Mouse (Mus musculus): ENCODE data around the gene Tmem237. TPM values are rescaled to one million over a fixed set of nuclear protein-coding genes. Genes with fewer than 3 reads are reported as not detected.

Tmem237 gene
- polyA plus RNA-seq (2014; fragmentation: Nextera tagmentation; extraction: Ambion mirVana) = 49.9 and 53.8 TPM in 2 replicates

DNA sequence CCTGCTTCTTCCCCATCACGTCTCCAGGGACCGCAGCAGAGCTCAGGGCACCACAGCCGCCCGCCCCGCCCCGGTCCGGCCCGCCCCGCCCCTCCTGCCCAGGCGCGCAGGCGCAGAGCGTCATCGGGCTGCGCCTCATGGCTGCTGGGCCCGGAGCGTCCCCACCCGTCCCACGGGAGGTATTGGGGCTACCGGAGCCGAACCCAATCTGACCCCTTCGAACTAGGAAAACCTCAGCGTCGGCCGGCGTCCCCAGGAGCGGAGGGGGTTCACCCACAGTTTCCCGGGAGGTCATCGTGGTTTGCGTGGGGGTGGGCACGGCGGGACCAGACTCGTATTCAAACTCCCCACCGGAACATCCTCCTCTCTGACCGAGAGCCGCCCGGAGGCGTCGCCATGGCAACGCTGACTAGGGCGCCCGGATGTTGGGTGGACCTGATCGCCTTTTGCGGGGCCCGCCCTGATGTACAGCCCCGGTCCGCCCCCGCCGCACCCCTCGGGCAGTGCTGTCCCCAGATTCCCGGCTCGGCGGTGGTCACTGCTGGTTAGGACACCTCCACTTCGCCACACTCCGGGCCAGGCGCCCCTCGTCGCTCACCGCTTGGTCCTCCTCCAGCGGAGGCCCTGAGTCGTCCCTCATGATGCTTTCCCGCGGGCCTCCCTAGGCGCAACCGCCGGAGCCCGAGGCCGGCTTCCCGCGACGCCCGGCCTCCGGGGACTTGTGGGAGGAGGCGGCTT, at the start of gene Tmem237:
Gene Tmem237 (minus strand): TSS at position 689 of the 738 bp plus-strand sequence.
- no peaks in the 10 kb centered on the region for H3K4me1 ChIP-seq (ENCODE audit: control insufficient read depth, insufficient read depth, low read length)
- no peaks in the 10 kb centered on the region for H3K27me3 ChIP-seq (ENCODE audit: control insufficient read depth, insufficient read depth, low read length)
- peak within 1 kb of the TSS; percentile 82 for H3K9ac ChIP-seq (ENCODE audit: low read depth, low read length)
- WGBS = under 1% methylated on average over 73 of the region's 74 CpGs
- peak within 1 kb of the TSS; percentile 73 for H3K4me3 ChIP-seq (ENCODE audit: low read length)
- ATAC-seq (ENCODE audit: low FRiP score, low TSS enrichment) = peak; percentile 98
- no peaks in the 10 kb centered on the region for H3K9me3 ChIP-seq (ENCODE audit: control insufficient read depth, low read length)
- peak within 1 kb of the TSS; percentile 93 for H3K4me2 ChIP-seq (replicated peaks; ENCODE audit: low read depth, low read length)
- H3K36me3 ChIP-seq (ENCODE audit: control insufficient read depth, insufficient read depth, low read length) = no peaks in the 10 kb centered on the region
- peak within 1 kb of the TSS; percentile 88 for H3K27ac ChIP-seq (ENCODE audit: low read depth, low read length)

DNA sequence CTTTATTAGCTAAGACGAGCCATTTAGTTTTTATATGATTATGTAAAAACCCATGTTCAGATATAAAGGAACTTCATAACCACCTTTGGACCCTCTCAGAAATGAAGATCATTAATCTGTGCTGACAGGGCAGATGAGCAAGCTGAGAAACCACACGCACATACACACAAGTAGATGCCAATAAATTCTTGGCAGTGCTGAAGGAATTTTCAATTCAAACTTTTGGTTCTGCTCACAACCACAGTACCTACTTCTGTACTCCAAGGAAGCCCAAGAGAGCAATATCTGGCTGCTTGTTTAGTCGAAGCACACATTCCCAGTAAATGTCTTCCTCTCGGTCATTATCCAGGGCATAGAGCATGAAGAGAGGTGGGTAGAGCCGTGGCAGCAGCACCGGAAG, 49.4 kb upstream of the Tmem237 start:
- Histone ChIP-seq H3K27me3 (ENCODE audit: control insufficient read depth, insufficient read depth, low read length) (no peaks in the 10 kb centered on the region), H3K4me2 (replicated peaks; ENCODE audit: low read depth, low read length) (no peak overlapping the region), H3K27ac (ENCODE audit: low read depth, low read length) (no peak overlapping the region), H3K9ac (ENCODE audit: low read depth, low read length) (no peak overlapping the region), H3K4me1 (ENCODE audit: control insufficient read depth, insufficient read depth, low read length) (peaks cover 8% of the 10 kb centered on the region; the same call in 1 of the 2 replicates), H3K36me3 (ENCODE audit: control insufficient read depth, insufficient read depth, low read length) (peaks cover 11% of the 10 kb centered on the region; the same call in 1 of the 2 replicates), H3K4me3 (ENCODE audit: low read length) (no peak overlapping the region), H3K9me3 (ENCODE audit: control insufficient read depth, low read length) (no peaks in the 10 kb centered on the region)
- 85% methylated on average over 6 of the region's 6 CpGs for WGBS
- ATAC-seq (ENCODE audit: low FRiP score, low TSS enrichment) = no peak

DNA sequence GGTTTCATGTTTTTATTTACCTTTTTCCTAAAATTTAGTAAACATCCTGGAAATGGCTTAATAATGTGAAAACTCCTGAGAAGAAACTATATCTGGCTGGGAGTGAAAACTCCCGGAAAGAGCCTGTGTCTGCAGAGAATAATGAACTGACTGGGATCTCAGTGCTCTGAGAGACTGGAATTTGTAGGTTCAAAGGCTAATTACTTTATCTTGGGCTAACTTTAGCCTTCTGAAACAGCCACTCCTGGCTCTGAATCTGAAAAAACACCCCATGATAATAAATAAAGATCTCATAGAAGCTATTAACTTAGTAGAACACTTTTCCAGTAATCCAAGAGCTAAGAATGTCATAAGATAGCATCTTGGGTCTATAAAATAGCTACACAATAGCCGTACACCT, 48.3 kb upstream of the Tmem237 start:
- Histone ChIP-seq H3K36me3 (ENCODE audit: control insufficient read depth, insufficient read depth, low read length) (peaks cover 17% of the 10 kb centered on the region; the same call in 1 of the 2 replicates), H3K4me1 (ENCODE audit: control insufficient read depth, insufficient read depth, low read length) (peaks cover 8% of the 10 kb centered on the region; the same call in 1 of the 2 replicates), H3K9ac (ENCODE audit: low read depth, low read length) (no peak overlapping the region), H3K27ac (ENCODE audit: low read depth, low read length) (peak overlapping the region; percentile 20; the same call in 1 of the 2 replicates), H3K27me3 (ENCODE audit: control insufficient read depth, insufficient read depth, low read length) (no peaks in the 10 kb centered on the region), H3K4me3 (ENCODE audit: low read length) (no peak overlapping the region), H3K9me3 (ENCODE audit: control insufficient read depth, low read length) (no peaks in the 10 kb centered on the region), H3K4me2 (replicated peaks; ENCODE audit: low read depth, low read length) (no peak overlapping the region)
- ATAC-seq (ENCODE audit: low FRiP score, low TSS enrichment) = no peak
- 50% methylated on average over 2 of the region's 2 CpGs for WGBS

DNA sequence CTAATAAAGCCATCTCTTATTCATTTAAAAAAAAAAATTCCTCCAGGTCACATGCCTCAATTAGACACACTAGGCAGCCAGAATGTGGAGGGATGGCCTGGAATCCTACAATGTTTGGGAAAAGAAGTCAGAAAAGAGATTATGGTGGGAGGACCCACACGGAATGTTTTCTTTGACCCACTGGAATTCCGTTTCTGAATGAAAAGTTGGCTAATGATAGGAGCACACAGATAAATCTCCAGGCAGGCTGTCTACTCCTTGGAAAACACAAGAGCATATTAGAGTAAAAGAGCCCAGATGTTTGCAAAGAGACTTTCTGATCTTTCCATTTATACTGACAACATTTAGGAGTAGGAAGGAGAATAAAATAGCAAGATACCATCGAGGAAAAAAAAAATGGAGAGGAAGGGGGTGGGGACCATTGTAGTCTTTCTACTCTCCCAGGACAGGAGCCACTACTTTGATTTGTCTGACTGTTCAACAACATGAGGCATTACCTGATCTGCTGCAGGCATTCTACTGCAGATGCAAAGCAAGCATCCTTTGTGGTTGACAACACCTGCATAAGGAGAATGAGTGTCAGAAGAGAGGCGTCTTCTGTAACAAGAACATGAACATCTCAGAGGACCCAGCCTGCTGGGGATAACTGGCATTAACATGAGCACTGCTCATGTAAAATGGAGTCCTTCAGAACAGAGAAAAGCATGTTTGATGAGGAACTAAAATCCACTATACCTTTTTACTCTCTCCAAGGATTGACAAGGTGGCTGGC, 47.6 kb upstream of the Tmem237 start:
- no peak overlapping the region for H3K4me2 ChIP-seq (replicated peaks; ENCODE audit: low read depth, low read length)
- 0 out of 2 replicates have a peak, but pooled peaks have one; percentile 43 for ATAC-seq (ENCODE audit: low FRiP score, low TSS enrichment)
- H3K4me1 ChIP-seq (ENCODE audit: control insufficient read depth, insufficient read depth, low read length) = peaks cover 8% of the 10 kb centered on the region; the same call in 1 of the 2 replicates
- H3K4me3 ChIP-seq (ENCODE audit: low read length) = no peak overlapping the region
- H3K27ac ChIP-seq (ENCODE audit: low read depth, low read length) = peak overlapping the region; percentile 42; the same call in 1 of the 2 replicates
- no peaks in the 10 kb centered on the region for H3K27me3 ChIP-seq (ENCODE audit: control insufficient read depth, insufficient read depth, low read length)
- H3K9ac ChIP-seq (ENCODE audit: low read depth, low read length) = no peak overlapping the region
- no peaks in the 10 kb centered on the region for H3K9me3 ChIP-seq (ENCODE audit: control insufficient read depth, low read length)
- peaks cover 21% of the 10 kb centered on the region; the same call in 1 of the 2 replicates for H3K36me3 ChIP-seq (ENCODE audit: control insufficient read depth, insufficient read depth, low read length)
- 61% methylated on average over 4 of the region's 4 CpGs for whole genome bisulfite sequencing

DNA sequence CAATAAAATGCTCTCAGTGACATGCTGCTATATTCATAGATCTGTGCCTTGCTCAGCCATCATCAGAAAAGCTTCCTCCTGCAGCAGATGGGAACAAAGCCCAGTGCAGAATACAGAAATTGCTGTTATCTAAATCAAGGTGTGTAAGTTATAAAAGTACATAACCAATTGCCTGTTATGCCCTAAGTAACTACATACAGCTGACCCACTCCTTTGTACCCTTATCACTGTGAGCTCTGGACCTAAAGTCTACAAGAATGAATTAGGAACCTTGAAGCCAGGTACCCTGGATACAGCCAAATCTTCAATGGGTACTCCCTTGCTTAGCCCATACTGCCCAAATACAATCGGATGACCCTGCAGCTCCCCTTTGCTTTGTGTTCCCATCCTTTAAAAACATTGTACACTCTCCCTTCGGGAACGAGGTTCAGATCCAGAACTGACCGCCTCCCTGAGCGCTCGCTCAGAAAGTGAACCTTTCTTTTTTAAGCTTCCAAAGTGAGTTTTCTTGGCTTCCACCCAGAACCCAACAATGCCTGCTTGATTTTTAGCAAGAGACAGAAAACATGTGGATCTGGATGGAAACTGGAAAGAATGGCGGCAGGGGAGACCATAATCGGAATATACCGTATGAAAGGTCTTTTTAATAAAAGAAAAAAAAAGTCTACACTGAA, 46.2 kb upstream of the Tmem237 start:
- no peaks in the 10 kb centered on the region for H3K9me3 ChIP-seq (ENCODE audit: control insufficient read depth, low read length)
- no peaks in the 10 kb centered on the region for H3K27me3 ChIP-seq (ENCODE audit: control insufficient read depth, insufficient read depth, low read length)
- peaks cover 21% of the 10 kb centered on the region; the same call in 1 of the 2 replicates for H3K36me3 ChIP-seq (ENCODE audit: control insufficient read depth, insufficient read depth, low read length)
- no peak overlapping the region for H3K4me3 ChIP-seq (ENCODE audit: low read length)
- H3K4me2 ChIP-seq (replicated peaks; ENCODE audit: low read depth, low read length) = no peak overlapping the region
- no peak overlapping the region for H3K27ac ChIP-seq (ENCODE audit: low read depth, low read length)
- 89% methylated on average over 9 of the region's 9 CpGs for WGBS
- no peak for ATAC-seq (ENCODE audit: low FRiP score, low TSS enrichment)
- H3K4me1 ChIP-seq (ENCODE audit: control insufficient read depth, insufficient read depth, low read length) = 0 out of 2 replicates have a peak, but pooled peaks cover 3% of the 10 kb centered on the region
- no peak overlapping the region for H3K9ac ChIP-seq (ENCODE audit: low read depth, low read length)

DNA sequence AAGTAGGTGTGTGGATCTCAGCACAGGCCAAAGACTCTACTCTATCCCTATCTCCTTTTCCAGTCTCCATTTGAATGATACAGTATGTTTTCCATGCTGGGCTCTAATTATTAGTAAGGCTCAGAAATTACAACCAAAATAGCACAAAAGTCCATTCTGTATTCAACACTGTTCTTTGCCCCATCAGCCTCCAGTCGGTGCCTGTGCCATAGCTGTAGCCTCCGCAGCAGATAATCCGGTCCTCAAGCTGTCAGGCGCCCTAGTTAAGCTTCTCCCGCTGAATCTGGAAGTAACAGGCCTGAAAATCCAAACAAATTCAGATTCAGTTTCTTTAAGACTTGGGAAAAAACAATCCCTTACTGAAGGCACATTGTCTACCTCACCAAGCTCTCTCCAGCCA, 43.7 kb upstream of the Tmem237 start:
- Histone ChIP-seq H3K36me3 (ENCODE audit: control insufficient read depth, insufficient read depth, low read length) (peaks cover 17% of the 10 kb centered on the region; the same call in 1 of the 2 replicates), H3K27ac (ENCODE audit: low read depth, low read length) (no peak overlapping the region), H3K4me1 (ENCODE audit: control insufficient read depth, insufficient read depth, low read length) (no peaks in the 10 kb centered on the region), H3K9ac (ENCODE audit: low read depth, low read length) (no peak overlapping the region), H3K4me3 (ENCODE audit: low read length) (no peak overlapping the region), H3K9me3 (ENCODE audit: control insufficient read depth, low read length) (no peaks in the 10 kb centered on the region), H3K27me3 (ENCODE audit: control insufficient read depth, insufficient read depth, low read length) (no peaks in the 10 kb centered on the region), H3K4me2 (replicated peaks; ENCODE audit: low read depth, low read length) (no peak overlapping the region)
- ATAC-seq (ENCODE audit: low FRiP score, low TSS enrichment) = no peak
- WGBS = 79% methylated on average over 5 of the region's 5 CpGs

DNA sequence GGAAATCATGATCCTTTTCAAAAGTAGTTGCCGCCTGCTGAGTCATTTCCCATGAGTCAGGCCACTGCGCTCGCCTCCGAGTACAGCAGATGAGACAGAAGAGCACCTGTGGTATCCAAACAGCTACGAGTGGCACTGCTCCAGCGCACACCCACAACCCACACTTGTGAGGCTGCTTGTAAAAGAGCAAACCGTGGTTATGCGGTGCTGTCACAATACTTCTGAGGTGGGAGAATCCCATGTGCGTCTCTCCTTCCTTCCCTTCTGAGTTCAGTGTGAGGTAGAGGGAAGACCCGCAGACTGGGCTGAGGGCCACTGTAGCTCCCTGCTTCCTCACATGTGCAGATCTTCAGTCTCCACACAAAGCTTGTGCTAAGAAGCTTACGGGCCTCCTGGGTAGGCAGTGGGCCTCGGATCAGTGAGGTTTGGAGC, 42.8 kb upstream of the Tmem237 start, which contains the start of gene Mpp4:
Gene Mpp4 (minus strand): TSS at position 360 of the 432 bp plus-strand sequence.
- no peaks in the 10 kb centered on the region for H3K27me3 ChIP-seq (ENCODE audit: control insufficient read depth, insufficient read depth, low read length)
- no peak within 1 kb of the TSS for H3K9ac ChIP-seq (ENCODE audit: low read depth, low read length)
- H3K36me3 ChIP-seq (ENCODE audit: control insufficient read depth, insufficient read depth, low read length) = peaks cover 17% of the 10 kb centered on the region; the same call in 1 of the 2 replicates
- H3K4me2 ChIP-seq (replicated peaks; ENCODE audit: low read depth, low read length) = no peak within 1 kb of the TSS
- no peaks in the 10 kb centered on the region for H3K9me3 ChIP-seq (ENCODE audit: control insufficient read depth, low read length)
- H3K4me3 ChIP-seq (ENCODE audit: low read length) = no peak within 1 kb of the TSS
- H3K27ac ChIP-seq (ENCODE audit: low read depth, low read length) = no peak within 1 kb of the TSS
- H3K4me1 ChIP-seq (ENCODE audit: control insufficient read depth, insufficient read depth, low read length) = no peaks in the 10 kb centered on the region
- no peak for ATAC-seq (ENCODE audit: low FRiP score, low TSS enrichment)
- WGBS = 75% methylated on average over 12 of the region's 12 CpGs

DNA sequence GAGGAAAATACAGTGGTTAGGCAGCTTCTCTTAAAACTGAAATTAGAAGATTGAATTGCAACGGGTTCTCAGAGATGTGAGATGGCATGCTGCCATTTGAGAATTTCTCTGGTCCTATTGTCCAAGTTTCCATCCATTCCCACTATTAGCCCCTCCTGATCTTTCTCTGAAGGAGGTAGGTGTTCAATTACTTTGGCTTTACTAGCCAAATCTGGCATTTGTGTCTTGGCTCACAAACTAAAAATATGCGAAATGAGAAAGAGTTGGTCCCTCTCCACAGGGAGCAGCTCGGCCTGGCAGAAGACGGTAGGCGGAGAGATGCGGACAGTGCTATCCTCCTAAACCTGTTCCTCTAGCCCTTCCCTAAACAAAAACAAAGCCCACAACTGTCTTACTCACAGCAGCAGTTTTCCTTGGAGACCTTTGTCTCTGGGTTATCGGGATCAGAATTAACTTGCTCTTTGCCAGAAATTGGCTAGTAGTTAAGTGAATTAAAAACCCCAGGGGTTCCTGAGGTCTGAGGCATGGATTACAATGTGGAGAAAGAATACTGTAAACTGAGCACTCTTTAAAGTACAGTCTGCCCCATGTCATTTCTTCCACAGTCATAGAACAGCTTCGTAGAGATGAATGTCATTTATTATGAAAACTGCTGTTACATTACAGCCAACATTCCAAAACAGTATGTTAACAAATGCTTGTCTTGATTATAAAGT, 42.3 kb upstream of the Tmem237 start:
- ATAC-seq (ENCODE audit: low FRiP score, low TSS enrichment) = no peak

More for the DNA sequence above, 42.3 kb upstream of the Tmem237 start:
- no peak overlapping the region for H3K27ac ChIP-seq (ENCODE audit: low read depth, low read length)
- no peaks in the 10 kb centered on the region for H3K4me1 ChIP-seq (ENCODE audit: control insufficient read depth, insufficient read depth, low read length)
- no peaks in the 10 kb centered on the region for H3K9me3 ChIP-seq (ENCODE audit: control insufficient read depth, low read length)
- no peaks in the 10 kb centered on the region for H3K27me3 ChIP-seq (ENCODE audit: control insufficient read depth, insufficient read depth, low read length)
- no peak overlapping the region for H3K9ac ChIP-seq (ENCODE audit: low read depth, low read length)
- 82% methylated on average over 8 of the region's 8 CpGs for WGBS
- H3K36me3 ChIP-seq (ENCODE audit: control insufficient read depth, insufficient read depth, low read length) = peaks cover 17% of the 10 kb centered on the region; the same call in 1 of the 2 replicates
- H3K4me2 ChIP-seq (replicated peaks; ENCODE audit: low read depth, low read length) = no peak overlapping the region
- no peak overlapping the region for H3K4me3 ChIP-seq (ENCODE audit: low read length)
